Mouse (Mus musculus): Measurements from ENCODE around the gene Mst1r. TPM values are rescaled to one million over a fixed set of nuclear protein-coding genes. Genes with fewer than 3 reads are reported as not detected.

Gene Mst1r
- polyA plus RNA-seq, 1 experiment: 27.4 TPM

DNA sequence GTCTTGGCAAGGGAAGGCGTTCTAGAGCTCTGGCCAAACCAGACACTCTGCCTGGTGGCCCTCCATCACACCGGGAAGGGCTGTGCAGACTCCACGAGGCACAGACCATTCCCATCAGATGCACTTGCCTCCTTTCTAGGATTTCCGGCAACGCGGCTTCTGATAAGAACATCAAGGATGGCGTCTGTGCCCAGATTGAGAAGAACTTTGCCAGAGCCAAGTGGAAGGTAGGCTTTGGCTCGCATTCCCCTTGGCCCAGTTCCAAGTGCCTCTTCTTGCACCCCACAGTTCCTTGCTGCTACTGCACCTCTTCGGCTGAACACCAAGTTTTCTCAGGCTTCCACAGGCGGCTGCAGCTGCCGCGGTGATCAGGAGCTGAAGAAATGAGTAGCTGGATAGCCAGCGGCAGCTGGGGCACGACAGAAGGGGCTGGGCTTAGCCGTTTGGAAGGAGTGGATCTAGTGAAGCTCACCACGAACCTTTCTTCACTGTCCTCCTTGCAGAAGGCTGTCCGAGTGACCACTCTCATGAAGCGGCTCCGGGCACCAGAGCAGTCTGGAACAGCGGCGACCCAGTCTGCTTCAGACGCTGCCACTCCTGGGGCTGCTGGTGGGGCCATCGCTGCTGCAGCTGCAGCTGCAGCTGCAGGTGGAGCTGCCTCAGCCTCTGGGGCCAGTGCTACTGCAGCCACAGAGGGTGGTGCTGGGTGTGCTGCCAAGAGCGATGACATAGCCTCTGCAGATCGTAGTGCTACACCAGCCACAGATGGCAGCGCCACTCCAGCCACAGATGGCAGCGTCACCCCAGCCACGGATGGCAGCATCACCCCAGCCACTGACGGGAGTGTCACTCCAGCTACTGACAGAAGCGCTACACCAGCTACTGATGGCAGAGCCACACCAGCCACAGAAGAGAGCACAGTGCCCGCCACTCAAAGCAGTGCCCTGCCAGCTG is 40.8 kb downstream of the Mst1r start:
- Histone ChIP-seq H3K4me3 (replicated peaks; ENCODE audit: extremely low read depth, low read depth, low read length) (no peak overlapping the region), H3K4me1 (ENCODE audit: control insufficient read depth, insufficient read depth, low read length) (no peaks in the 10 kb centered on the region)
- no peak for DNase-seq
- TF ChIP-seq POLR2A (IDR thresholded peaks at IDR 0.05; ENCODE audit: borderline replicate concordance, extremely low read depth, low read depth, low read length): no peak
- no peak for TF ChIP-seq CTCF (IDR thresholded peaks at IDR 0.05; ENCODE audit: insufficient read depth, low read length)
- WGBS: 78% methylated on average over 31 of the region's 31 CpGs

DNA sequence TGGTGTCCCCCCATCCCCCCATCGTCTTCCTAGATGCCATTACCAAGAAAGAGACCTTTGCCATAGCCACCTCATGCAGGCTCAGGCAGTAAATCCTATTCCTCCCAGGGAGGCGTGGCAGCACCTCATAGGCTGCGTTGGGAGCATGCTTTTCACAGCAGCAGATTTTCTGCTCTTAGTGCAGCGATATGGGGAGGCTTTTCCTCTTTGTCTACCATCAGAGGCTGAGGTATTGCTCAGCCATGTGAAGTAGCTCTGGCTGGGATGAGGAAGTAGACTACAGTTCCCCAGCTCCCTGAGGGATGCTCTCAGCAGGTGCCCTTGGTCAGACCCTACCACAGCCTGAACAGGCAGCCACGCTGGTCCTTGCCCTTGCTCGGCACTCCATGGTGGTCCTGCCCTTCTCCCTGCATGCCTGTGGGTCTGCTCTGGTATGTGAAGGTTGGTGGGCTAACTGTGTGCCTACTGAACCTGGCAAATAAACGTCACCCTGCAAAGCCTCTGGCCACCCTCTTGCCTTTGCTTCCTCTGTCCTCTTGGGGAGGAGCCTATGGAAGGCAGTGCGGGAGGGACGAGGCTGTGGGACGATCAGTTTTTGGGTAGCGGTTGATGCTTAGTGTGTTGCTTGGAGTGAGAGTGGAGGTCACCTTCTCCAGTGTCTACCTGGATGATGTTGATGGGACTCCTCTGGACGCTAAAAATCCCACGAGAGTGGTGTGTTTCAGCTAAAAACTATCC is 42.7 kb downstream of the Mst1r start:
- 74% methylated on average over 13 of the region's 13 CpGs for WGBS
- no peak for DNase-seq
- Histone ChIP-seq H3K4me3 (replicated peaks; ENCODE audit: extremely low read depth, low read depth, low read length) (no peak overlapping the region), H3K4me1 (ENCODE audit: control insufficient read depth, insufficient read depth, low read length) (no peaks in the 10 kb centered on the region)
- no peak for TF ChIP-seq POLR2A (IDR thresholded peaks at IDR 0.05; ENCODE audit: borderline replicate concordance, extremely low read depth, low read depth, low read length)
- no peak for TF ChIP-seq CTCF (IDR thresholded peaks at IDR 0.05; ENCODE audit: insufficient read depth, low read length)

GRCm38 (mm10) chr9:107949922-107950235 is 43.2 kb downstream of the Mst1r start, which contains the start of gene Traip:
TSS of gene Traip (plus strand) at chr9:107950136.
- Histone ChIP-seq H3K4me3 (replicated peaks; ENCODE audit: extremely low read depth, low read depth, low read length) (peak within 1 kb of the TSS; percentile 75), H3K4me1 (ENCODE audit: control insufficient read depth, insufficient read depth, low read length) (no peaks in the 10 kb centered on the region)
- 84% methylated on average over 10 of the region's 10 CpGs for WGBS
- TF ChIP-seq CTCF (IDR thresholded peaks at IDR 0.05; ENCODE audit: insufficient read depth, low read length) (no peak), POLR2A (IDR thresholded peaks at IDR 0.05; ENCODE audit: borderline replicate concordance, extremely low read depth, low read depth, low read length) (no peak)
- no peak for DNase-seq

DNA sequence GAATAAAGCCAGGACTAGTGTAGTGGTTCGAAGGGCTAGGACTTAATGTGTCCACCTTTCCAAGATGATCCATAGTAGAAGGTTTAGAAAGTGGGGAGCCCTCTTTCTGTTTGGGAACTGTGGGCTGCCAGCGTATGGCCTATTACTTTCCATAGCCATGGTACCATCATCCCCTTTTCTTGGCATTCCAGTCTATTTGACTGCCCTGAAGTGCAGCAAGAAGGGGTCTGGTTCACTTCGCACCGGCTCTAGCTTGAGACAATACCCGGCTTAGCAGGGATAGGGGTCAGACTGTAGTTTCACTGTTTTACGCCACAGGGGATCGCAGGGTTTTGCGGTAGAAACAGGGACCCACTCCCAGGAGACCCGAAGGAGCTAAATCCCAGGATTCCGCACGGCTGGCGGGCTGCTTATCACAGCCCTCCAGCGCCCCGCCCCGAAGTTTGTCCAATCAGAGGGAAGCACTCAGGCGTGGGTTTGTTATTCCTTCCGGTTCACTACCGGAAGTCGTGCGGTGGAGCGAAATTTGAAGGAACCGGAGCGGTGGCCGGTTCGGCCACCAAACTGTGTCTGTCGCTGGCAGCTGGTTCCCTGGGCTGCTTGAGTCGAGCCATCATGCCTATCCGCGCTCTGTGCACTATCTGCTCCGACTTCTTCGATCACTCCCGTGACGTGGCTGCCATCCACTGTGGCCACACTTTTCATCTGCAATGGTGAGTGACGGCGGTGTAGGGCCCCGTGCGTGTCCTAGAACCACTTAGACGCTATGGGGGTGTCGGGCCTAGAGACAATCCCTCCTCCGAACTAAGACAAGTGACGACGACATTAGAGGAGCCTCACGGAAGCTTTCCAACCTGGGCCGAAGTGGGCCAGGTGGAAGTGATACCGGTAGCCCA is 44.0 kb downstream of the Mst1r start:
- 10% methylated on average over 45 of the region's 45 CpGs for WGBS
- no peaks in the 10 kb centered on the region for H3K4me1 ChIP-seq (ENCODE audit: control insufficient read depth, insufficient read depth, low read length)
- TF ChIP-seq POLR2A (IDR thresholded peaks at IDR 0.05; ENCODE audit: borderline replicate concordance, extremely low read depth, low read depth, low read length): peak; percentile 72; the same call in 1 of the 2 replicates
- TF ChIP-seq CTCF (IDR thresholded peaks at IDR 0.05; ENCODE audit: insufficient read depth, low read length): no peak
- H3K4me3 ChIP-seq (replicated peaks; ENCODE audit: extremely low read depth, low read depth, low read length): peak overlapping the region; percentile 75
- DNase-seq: peak; percentile 90

DNA sequence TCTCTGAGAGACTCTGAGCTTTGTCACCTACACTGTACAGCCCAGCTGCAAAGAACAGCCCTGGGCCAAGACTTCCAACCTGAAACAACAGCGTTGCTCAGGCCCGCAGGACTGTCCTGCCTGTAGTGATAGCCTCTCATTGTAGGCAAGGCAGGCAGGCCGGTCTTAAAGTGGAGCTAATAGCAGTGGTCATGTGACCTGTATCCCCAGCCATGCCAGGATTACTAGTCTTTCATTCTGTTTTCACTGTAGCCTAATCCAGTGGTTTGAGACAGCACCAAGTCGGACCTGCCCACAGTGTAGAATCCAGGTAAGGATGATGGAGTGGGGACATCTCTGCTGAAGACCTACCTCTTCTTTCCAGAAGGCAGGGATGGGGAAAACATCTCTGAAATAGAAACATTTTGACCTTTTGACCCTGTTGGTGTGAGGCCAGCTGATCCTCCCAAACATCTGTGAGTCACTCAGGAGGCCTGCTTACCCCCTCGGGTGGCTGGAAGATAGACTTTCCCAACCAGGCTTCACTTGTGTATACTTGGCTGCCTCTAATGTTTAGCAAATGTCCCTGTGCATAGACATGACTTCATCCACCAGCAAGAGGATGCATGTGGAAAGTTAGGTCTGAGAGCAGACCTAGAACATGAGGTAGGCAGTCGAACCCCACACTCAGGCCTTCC is 49.1 kb downstream of the Mst1r start:
- H3K4me1 ChIP-seq (ENCODE audit: control insufficient read depth, insufficient read depth, low read length): no peaks in the 10 kb centered on the region
- no peak for DNase-seq
- no peak overlapping the region for H3K4me3 ChIP-seq (replicated peaks; ENCODE audit: extremely low read depth, low read depth, low read length)
- 73% methylated on average over 6 of the region's 6 CpGs for WGBS
- TF ChIP-seq POLR2A (IDR thresholded peaks at IDR 0.05; ENCODE audit: borderline replicate concordance, extremely low read depth, low read depth, low read length) (no peak), CTCF (IDR thresholded peaks at IDR 0.05; ENCODE audit: insufficient read depth, low read length) (no peak)

DNA sequence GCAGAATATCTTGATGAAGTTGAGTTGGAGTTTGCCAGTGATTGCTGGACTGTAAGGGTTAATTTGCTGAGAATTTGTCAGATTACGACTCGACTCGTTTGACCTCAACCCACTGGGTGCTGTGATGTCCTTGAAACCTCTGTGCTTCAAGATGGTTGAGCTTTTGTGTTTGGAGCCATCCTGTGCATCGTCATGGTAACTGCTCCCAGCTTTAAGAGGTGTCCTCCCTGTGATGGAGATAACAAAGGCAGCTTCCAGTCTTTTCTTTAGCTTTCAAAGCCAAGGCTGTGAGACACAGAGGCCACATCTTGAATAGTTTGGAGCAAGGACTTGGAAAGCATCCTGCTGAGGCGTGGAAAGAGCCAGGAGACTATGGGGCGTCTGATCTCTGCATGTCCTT is 50.5 kb downstream of the Mst1r start:
- WGBS: 69% methylated on average over 6 of the region's 6 CpGs
- Histone ChIP-seq H3K4me1 (ENCODE audit: control insufficient read depth, insufficient read depth, low read length) (no peaks in the 10 kb centered on the region), H3K4me3 (replicated peaks; ENCODE audit: extremely low read depth, low read depth, low read length) (no peak overlapping the region)
- no peak for DNase-seq
- TF ChIP-seq CTCF (IDR thresholded peaks at IDR 0.05; ENCODE audit: insufficient read depth, low read length): no peak
- no peak for TF ChIP-seq POLR2A (IDR thresholded peaks at IDR 0.05; ENCODE audit: borderline replicate concordance, extremely low read depth, low read depth, low read length)

DNA sequence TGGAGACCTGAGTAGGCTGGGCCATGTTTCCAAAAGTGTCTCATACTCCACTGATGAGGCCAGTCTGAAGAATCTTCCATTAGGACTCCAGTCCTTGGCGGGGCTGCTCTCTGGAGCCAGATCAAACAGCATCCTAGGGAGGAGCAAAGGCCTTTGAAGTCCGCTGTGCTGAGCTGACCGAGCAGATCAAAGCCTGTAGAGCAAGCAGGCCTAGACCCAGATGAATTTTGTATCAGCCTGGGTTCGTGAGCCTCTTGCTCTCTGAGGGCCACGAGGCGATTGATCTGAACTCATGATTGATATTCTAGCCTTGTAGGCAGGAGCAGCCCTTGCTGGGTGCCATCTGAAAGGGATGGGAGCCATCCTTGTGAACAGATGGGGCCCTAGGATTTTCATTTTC is 53.2 kb downstream of the Mst1r start:
- H3K4me1 ChIP-seq (ENCODE audit: control insufficient read depth, insufficient read depth, low read length): no peaks in the 10 kb centered on the region
- WGBS: 67% methylated on average over 6 of the region's 6 CpGs
- no peak for TF ChIP-seq CTCF (IDR thresholded peaks at IDR 0.05; ENCODE audit: insufficient read depth, low read length)
- no peak for TF ChIP-seq POLR2A (IDR thresholded peaks at IDR 0.05; ENCODE audit: borderline replicate concordance, extremely low read depth, low read depth, low read length)
- DNase-seq: no peak
- no peak overlapping the region for H3K4me3 ChIP-seq (replicated peaks; ENCODE audit: extremely low read depth, low read depth, low read length)

DNA sequence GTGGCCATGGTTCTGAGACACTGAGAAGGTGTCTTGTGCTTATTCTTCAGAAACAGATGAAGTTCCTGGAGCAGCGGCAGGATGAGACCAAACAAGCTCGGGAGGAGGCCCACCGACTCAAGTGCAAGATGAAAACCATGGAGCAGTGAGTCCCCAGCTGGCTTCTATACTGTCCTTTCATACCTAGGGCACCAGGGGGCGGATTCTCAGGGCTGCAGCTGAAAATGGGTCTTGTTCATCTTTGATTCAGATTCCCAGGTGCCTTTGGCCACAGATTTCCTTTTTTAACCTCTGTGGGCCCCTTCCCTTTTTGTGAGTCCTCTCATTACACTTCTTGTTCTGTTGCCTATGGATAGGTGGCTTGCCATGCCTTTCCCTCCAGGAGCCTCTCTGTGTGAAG is 54.3 kb downstream of the Mst1r start:
- no peaks in the 10 kb centered on the region for H3K4me1 ChIP-seq (ENCODE audit: control insufficient read depth, insufficient read depth, low read length)
- WGBS: 69% methylated on average over 4 of the region's 4 CpGs
- no peak for TF ChIP-seq CTCF (IDR thresholded peaks at IDR 0.05; ENCODE audit: insufficient read depth, low read length)
- no peak for TF ChIP-seq POLR2A (IDR thresholded peaks at IDR 0.05; ENCODE audit: borderline replicate concordance, extremely low read depth, low read depth, low read length)
- H3K4me3 ChIP-seq (replicated peaks; ENCODE audit: extremely low read depth, low read depth, low read length): no peak overlapping the region
- DNase-seq: no peak
